Comparison of ENCODE assay signal across 9 mouse cellular contexts in genomic region chr19:57509758-57510319, GRCm38 (mm10). TPM values are rescaled to one million over a fixed set of nuclear protein-coding genes. Genes with fewer than 3 reads are reported as not detected.
A peak's percentile ranks its signal among the peaks of the same experiment; 100 is the strongest.
DNase-seq lines count a peak whose midpoint lies in the region; ATAC-seq and TF ChIP-seq lines count a peak whose summit lies in the region.
"Had no signal": no experiment of that assay in that cellular context is flagged by ENCODE, and none has a peak within 500 bp of the region (broad histone marks: within the 10 kb centered on the region; RNA-seq: fewer than 3 reads in every experiment).

No protein-coding gene starts in this region.

- peak overlapping the region; percentile 60 for H3K4me2 ChIP-seq in heart, embryonic 13.5 days
- H3K4me2 ChIP-seq in stomach, postnatal 0 days (replicated peaks; ENCODE audit: low read depth) = peak overlapping the region; percentile 25
- H3K4me2 ChIP-seq: neural tube, embryonic 13.5 days had no signal

- H3K9ac ChIP-seq in heart, embryonic 13.5 days = peak overlapping the region; percentile 66
- no peak overlapping the region for H3K9ac ChIP-seq in stomach, postnatal 0 days (ENCODE audit: low read length)
- H3K9ac ChIP-seq: neural tube, embryonic 13.5 days had no signal

- H3K4me3 ChIP-seq in heart, embryonic 13.5 days = peak overlapping the region; percentile 18
- no peak overlapping the region for H3K4me3 ChIP-seq in stomach, postnatal 0 days (ENCODE audit: low read depth, low read length)
- H3K4me3 ChIP-seq: neural tube, embryonic 13.5 days had no signal

- TF ChIP-seq EP300 in stomach, postnatal 0 days (optimal IDR thresholded peaks at IDR 0.05) = no peak

- 36% methylated on average over 14 of the region's 14 CpGs for WGBS in heart, embryonic 13.5 days
- 29% methylated on average over 14 of the region's 14 CpGs for WGBS in stomach, postnatal 0 days

- DNase-seq in monocyte, adult 2 months (ENCODE audit: low read depth in 1 of 2, low spot score in 2 of 2) = peak; percentile 2 to 7
- DNase-seq in kidney, postnatal 36 days = peak; percentile 57 to 72
- DNase-seq in stomach, postnatal 0 days (ENCODE audit: low spot score) = peak; percentile 46
- no peak for DNase-seq in gastrocnemius, postnatal 25 days
- DNase-seq in frontal cortex, postnatal 36 days (ENCODE audit: low spot score in 2 of 2) = no peak

- H3K4me1 ChIP-seq in heart, embryonic 13.5 days = peaks cover 15% of the 10 kb centered on the region
- H3K4me1 ChIP-seq in stomach, postnatal 0 days (replicated peaks; ENCODE audit: control insufficient read depth, insufficient read depth) = peaks cover 2% of the 10 kb centered on the region; the same call in 1 of the 2 replicates

- H3K27me3 ChIP-seq in heart, embryonic 13.5 days (replicated peaks) = 0 out of 2 replicates have a peak, but pooled peaks cover 3% of the 10 kb centered on the region
- H3K27me3 ChIP-seq in stomach, postnatal 0 days (ENCODE audit: control insufficient read depth, insufficient read depth, low read length) = no peaks in the 10 kb centered on the region
- H3K27me3 ChIP-seq: neural tube, embryonic 13.5 days had no signal

- no peak for TF ChIP-seq CTCF in stomach, postnatal 0 days (IDR thresholded peaks at IDR 0.05; ENCODE audit: low read depth)

- no peaks in the 10 kb centered on the region for H3K36me3 ChIP-seq in heart, embryonic 13.5 days
- H3K36me3 ChIP-seq in stomach, postnatal 0 days (ENCODE audit: control insufficient read depth, insufficient read depth, low read length) = no peaks in the 10 kb centered on the region
- H3K36me3 ChIP-seq: neural tube, embryonic 13.5 days had no signal

- H3K27ac ChIP-seq in heart, embryonic 13.5 days (replicated peaks) = peak overlapping the region; percentile 79
- peak overlapping the region; percentile 58 for H3K27ac ChIP-seq in stomach, postnatal 0 days (replicated peaks)
- H3K27ac ChIP-seq: neural tube, embryonic 13.5 days had no signal

- H3K9me3 ChIP-seq in heart, embryonic 13.5 days = no peaks in the 10 kb centered on the region
- H3K9me3 ChIP-seq in stomach, postnatal 0 days (ENCODE audit: control insufficient read depth, low read length) = no peaks in the 10 kb centered on the region
- H3K9me3 ChIP-seq: neural tube, embryonic 13.5 days had no signal

- no peak for ATAC-seq in monocyte, adult 5-6 weeks (replicated peaks; ENCODE audit: insufficient number of reproducible peaks, low FRiP score, low TSS enrichment, poor library complexity, severe bottlenecking)
- no peak; the same call in 1 of the 2 replicates for ATAC-seq in heart, embryonic 13.5 days (ENCODE audit: extremely low read depth, insufficient number of reproducible peaks, low FRiP score, low TSS enrichment)
- peak; percentile 39 for ATAC-seq in stomach, postnatal 0 days (ENCODE audit: low FRiP score, low TSS enrichment)
- ATAC-seq in cerebellum, adult (ENCODE audit: insufficient number of reproducible peaks, low FRiP score, low TSS enrichment) = no peak

RNA-seq across cellular contexts. Expression of gene Trub1, which starts 57.1 kb away (rescaled TPM):
- 1.6 to 6.9 TPM (median 2.0 TPM) in 3 replicates for total RNA-seq in monocyte, adult 5-6 weeks (2017)
- 11.0 and 12.4 TPM in 2 replicates for polyA plus RNA-seq in heart, embryonic 13.5 days (2015; fragmentation: Nextera tagmentation; extraction: Ambion mirVana)
- 12.1 and 15.1 TPM in 2 replicates for polyA plus RNA-seq in stomach, postnatal 0 days (2015; fragmentation: Nextera tagmentation; extraction: Ambion mirVana)
- 1 to 10 TPM; 5.8 to 6.9 TPM for total RNA-seq in gastrocnemius, postnatal 25 days (2021)

Comparison
In these comparisons a context has a peak if more than half of its experiments do, and no peak if none do; other contexts are left out.
1. DNase-seq: peak in monocyte, adult 2 months (2 of 2), kidney, postnatal 36 days (2 of 2) and stomach, postnatal 0 days (single experiment); none in gastrocnemius, postnatal 25 days (single experiment) and frontal cortex, postnatal 36 days (0 of 2).